Mouse (Mus musculus): ENCODE data around the gene Smarce1. TPM values are rescaled to one million over a fixed set of nuclear protein-coding genes. Genes with fewer than 3 reads are reported as not detected.

Gene Smarce1
- total RNA-seq, 4 experiments from 2014 or later, result 46.9 to 61.5 (median 53.0) TPM

DNA sequence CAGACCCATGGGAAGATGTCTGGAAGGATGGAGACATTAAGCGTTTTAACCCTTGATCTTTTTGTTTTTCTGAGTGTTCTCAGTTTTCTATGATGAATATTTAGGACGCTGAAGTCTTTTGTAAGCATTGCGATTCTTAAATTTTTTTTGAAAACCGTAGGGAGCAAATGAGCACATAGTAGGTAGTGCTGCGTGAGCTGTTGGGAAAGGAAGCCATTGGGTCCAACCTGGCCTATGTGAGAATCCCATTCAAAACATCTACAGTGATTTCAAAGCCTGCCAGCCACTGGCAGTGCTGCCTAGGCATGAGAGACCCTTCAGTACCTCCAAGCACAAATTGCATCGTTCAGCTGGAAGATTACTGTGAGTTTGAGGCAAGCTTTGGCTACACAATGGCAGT lies 60.8 kb downstream of the Smarce1 start:
- no peak for DNase-seq (ENCODE audit: low spot score in 2 of 2)

DNA sequence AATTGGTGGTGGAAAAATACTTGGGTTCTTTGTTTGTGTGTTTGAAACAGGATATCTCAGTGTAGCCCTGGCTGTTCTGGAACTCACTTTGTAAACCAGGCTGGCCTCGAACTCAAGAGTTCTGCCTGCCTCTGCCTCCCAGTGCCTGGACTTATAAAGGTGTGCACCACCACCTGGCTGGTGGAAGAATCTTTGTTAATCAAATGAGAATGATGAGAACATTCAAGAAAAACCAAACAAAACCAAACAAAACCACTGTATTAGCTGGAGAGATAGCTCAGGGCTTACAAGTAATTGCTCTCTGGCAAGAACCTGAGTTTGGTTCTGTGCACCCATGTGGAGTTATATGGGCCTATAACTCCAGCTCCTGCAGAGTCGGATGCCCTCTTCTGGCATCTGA lies 61.4 kb downstream of the Smarce1 start:
- no peak for DNase-seq (ENCODE audit: low spot score in 2 of 2)

DNA sequence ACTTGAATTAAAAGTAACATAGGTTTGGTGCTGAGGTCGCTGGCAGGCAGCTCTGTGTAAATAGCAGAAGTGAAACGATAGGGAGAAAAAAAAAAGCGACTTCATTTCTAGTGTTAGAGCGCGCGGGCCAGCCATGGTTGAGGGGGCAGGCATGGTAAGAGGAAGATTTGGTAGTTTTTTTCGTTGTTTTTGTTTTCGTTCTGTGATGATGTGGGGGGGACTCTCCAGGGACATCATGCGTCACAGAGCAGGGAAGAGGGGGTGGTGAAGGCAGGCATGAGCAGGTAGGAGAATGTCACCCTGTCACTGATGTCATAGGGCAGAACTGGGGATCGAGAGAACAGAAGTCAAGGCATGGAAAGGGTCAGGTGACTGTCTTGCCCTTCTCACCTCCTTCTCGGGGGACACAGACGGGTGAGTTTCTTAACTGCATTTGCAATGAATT lies 62.8 kb downstream of the Smarce1 start:
- no peak for DNase-seq (ENCODE audit: low spot score in 2 of 2)

DNA sequence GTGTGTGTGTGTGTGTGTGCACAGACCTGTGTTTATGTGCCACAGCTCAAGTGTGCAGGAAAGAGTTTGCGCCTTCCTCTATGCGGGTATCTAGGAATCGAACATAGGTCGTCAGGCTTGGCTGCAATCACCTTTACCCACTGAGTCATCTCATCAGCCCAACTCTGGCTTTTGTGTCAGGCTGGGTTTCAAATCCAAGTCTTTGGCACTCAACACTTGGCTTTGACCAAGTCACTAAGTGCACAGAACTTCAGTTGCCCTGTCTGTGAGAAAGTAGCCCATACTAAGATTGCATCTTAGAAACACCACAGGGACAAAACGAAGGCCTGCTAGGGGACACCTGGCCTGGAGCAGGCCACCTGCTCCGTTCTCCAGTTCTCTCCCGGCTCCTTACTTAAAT lies 63.2 kb downstream of the Smarce1 start:
- no peak for DNase-seq (ENCODE audit: low spot score in 2 of 2)

DNA sequence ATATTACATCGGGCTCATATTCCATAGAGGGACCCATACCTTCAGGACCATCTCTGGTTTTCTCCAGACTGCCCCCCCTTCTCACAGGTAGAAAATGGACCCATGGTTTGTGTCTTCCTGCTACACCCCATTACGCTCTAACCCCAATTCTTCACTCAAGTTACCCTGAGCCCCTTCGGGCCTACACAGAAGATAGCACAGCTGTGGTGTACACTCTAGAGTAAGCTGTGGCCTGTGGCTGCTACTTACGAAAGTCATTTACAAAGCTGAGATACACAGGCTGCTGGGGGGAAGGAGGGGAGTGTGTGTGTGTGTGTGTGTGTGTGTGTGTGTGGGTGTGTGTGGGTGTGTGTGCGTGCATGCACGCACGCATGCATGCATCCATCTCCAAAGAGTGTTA lies 64.6 kb downstream of the Smarce1 start:
- DNase-seq (ENCODE audit: low spot score in 2 of 2), result no peak

DNA sequence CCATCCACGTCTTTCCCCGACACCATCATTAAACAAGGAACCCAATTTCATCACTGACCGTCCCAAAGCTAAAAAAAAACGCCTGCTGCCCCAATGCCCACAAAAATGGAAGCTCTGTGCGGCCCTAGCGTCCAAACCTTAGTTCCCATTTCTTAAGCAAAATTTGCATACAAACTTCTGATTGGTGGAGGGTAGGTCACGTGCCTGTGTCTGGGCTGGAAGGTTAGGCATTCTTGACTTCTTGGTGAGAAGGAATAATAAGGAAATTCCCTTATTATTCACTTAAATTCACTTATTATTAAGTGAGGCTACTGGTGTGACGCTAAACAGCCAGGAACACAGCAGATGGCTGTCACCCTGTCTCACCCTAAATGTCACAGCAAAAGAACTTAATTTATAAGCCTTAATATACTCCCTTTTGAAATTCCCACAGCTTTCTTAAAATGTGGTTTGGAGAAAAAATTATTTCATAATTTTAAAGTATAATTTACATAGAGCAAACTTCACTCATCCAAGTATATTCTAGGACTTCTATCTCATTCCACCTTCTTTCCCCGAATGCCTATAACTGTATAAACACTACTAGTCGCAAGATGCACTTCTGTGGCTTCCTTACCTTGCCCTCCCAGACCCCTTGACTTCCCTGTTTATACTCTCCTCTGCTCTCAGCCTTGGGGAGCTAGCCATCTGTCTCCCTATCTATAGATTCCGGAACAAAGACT lies 65.6 kb downstream of the Smarce1 start:
- DNase-seq (ENCODE audit: low spot score in 2 of 2), result no peak

DNA sequence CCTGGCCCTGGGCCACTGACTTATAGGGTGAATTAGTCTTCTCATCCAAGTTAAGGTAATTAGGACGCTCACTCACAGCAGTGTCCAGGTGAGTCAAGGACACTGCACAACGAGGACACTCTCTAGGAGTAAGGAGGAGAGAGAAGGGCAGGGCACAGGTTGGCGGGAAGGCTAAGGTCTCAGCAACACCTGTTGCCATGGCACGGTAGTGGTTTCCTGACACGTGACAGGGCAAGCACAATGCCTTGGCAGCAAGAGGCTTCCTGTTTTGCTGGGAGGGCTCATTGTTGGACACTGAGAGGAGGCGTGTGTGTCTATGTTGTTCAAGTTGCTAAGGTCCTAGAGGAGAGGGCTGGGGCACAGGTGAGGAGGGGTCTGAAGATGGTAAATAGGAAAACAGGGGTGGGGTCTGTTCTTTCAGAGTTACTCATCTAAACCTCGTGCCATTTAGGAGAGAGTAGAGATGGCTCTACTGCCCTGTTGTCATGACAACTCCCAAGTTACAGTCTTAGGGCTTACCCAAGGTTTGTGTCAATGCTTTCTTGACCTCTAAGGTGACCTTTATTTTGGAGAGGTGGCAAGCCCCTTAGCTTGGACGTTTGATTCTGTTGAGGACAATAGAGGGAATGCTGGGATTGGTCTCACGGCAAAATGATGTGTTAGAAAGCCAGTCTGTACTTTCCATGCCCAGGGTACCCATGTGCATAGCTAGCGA lies 67.7 kb downstream of the Smarce1 start:
- DNase-seq (ENCODE audit: low spot score in 2 of 2), result no peak

DNA sequence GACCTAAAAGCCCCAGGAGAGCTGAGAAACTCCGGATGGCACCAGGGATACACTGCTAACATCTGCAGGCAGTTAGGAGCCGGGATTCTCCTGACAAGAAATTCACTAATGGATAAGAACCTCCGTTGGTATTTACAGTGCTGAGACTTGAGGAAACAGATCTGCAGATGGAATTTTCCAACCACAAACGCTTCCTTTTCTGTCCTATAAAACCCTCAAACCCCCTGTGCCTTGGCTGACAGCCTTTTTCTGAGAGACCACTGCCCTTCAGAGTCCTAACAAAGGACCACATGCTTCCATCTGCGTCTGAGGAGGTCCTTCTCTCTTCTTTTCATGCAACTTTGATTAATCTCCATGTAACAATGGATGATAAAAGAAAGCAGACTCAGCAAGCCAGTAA lies 69.2 kb downstream of the Smarce1 start:
- DNase-seq (ENCODE audit: low spot score in 2 of 2), result no peak

DNA sequence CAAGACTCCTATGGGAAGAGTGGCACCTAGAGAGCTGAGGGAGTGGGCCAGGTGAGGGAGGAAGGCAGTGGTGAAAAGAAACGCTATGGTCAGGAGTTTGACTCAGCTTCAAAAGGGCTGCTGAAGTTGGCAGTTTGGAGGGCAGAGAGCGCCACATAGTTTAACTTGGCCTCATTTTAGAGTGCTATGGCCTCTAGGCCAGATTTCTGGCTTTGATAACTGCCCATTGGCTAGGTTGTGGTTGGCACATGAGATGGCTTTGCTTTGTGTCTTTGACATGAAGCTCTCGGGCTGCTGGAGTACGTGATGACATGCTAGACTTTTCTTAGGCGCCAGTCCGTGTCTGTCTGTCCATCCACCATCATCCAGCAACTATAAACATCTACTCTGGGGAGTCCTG lies 70.6 kb downstream of the Smarce1 start:
- no peak for DNase-seq (ENCODE audit: low spot score in 2 of 2)

Other genes with a start within 250 kb of the Smarce1 start
- 1 to 10 TPM; 1.2 to 1.8 (median 1.4) TPM for gene Gjd3, start 248.0 kb downstream of the Smarce1 start, total RNA-seq (2022)
- 1 to 10 TPM in 3 of 4 experiments, under 1 TPM in 1; 0.94 to 2.5 (median 1.4) TPM for gene Top2a, start 206.8 kb downstream of the Smarce1 start, total RNA-seq (2022)
- 10 to 100 TPM; 66.1 to 77.1 (median 71.3) TPM for gene Igfbp4, start 189.8 kb downstream of the Smarce1 start, total RNA-seq (2022)
- gene Tns4, start 141.7 kb downstream of the Smarce1 start, total RNA-seq (2022), result under 1 TPM; 0.22 to 0.72 (median 0.44) TPM
- gene Ccr7, start 75.9 kb downstream of the Smarce1 start, total RNA-seq (2022), result under 1 TPM in 2 of 4 experiments, not detected in 2; 0.16 to 0.23 TPM
- 10 to 100 TPM; 30.4 to 38.4 (median 34.0) TPM for gene Krt222, start 13.1 kb upstream of the Smarce1 start, total RNA-seq (2022)
- not detected for gene Krt24, start 54.2 kb upstream of the Smarce1 start, total RNA-seq (2022)
- gene Krt25, start 91.9 kb upstream of the Smarce1 start, total RNA-seq (2022), result not detected
- under 1 TPM in 1 of 4 experiments, not detected in 3; 0.14 TPM for gene Krt26, start 106.9 kb upstream of the Smarce1 start, total RNA-seq (2022)
- not detected for gene Krt27, start 120.1 kb upstream of the Smarce1 start, total RNA-seq (2022)
- under 1 TPM in 1 of 4 experiments, not detected in 3; 0.21 TPM for gene Krt28, start 143.9 kb upstream of the Smarce1 start, total RNA-seq (2022)
- gene Krt10, start 158.3 kb upstream of the Smarce1 start, total RNA-seq (2022), result 10 to 100 TPM; 11.4 to 13.8 (median 12.0) TPM
- gene Krt12, start 191.2 kb upstream of the Smarce1 start, total RNA-seq (2022), result 10 to 100 TPM in 1 of 4 experiments, 1 to 10 TPM in 3; 8.6 to 10.0 (median 9.5) TPM
- not detected for gene Krt20, start 207.1 kb upstream of the Smarce1 start, total RNA-seq (2022)

Data from left cerebral cortex, adult 8-10 months (tissue).